Mouse (Mus musculus): ENCODE data around the gene Spc25. TPM values are rescaled to one million over a fixed set of nuclear protein-coding genes. Genes with fewer than 3 reads are reported as not detected.

Gene Spc25
- total and polyA plus RNA-seq, 3 experiments = 25.8 to 31.3 TPM; not detected in 1

DNA sequence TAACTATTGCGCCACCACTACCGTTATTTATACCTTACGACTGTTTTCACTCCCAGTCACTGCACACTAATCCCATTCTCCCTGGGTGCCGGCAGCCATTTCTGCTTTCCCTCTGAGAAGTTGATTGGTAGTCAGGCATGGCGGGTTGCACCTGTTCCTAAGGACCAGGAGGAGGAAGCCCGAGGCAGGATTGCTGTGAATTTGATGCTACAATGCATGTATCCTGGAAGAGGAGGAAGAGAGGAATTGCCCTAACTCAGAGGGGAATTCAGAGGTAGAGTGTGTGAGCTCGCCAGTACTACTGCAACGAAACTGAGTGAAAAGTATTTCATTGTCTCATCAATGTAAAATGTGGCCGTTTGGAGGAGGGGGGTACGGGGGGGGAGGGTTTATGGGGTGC is 6.7 kb upstream of the Spc25 start:
- no peak for TF ChIP-seq MEF2A (IDR thresholded peaks at IDR 0.05; ENCODE audit: extremely low read depth, insufficient replicate concordance, low read depth, low read length, poor library complexity, severe bottlenecking)
- no peak for TF ChIP-seq CHD2 (IDR thresholded peaks at IDR 0.05; ENCODE audit: low read length)
- TF ChIP-seq MAX (IDR thresholded peaks at IDR 0.05; ENCODE audit: low read length) = no peak
- TF ChIP-seq SIN3A (IDR thresholded peaks at IDR 0.05; ENCODE audit: low read length) = no peak
- no peak for TF ChIP-seq GATA1 (IDR thresholded peaks at IDR 0.05; ENCODE audit: low read depth, low read length)
- no peak for TF ChIP-seq RAD21 (IDR thresholded peaks at IDR 0.05; ENCODE audit: low read depth, low read length)
- TF ChIP-seq KAT2A (conservative IDR thresholded peaks at IDR 0.05; ENCODE audit: low read depth, low read length) = no peak
- TF ChIP-seq ZKSCAN1 (IDR thresholded peaks at IDR 0.05; ENCODE audit: low read depth, low read length) = no peak
- TF ChIP-seq MYB (IDR thresholded peaks at IDR 0.05; ENCODE audit: low read depth, low read length) = no peak
- no peak for TF ChIP-seq ZMIZ1 (IDR thresholded peaks at IDR 0.05; ENCODE audit: low read depth, low read length)
- no peak for TF ChIP-seq MYC (IDR thresholded peaks at IDR 0.05; ENCODE audit: low read depth, low read length)
- TF ChIP-seq USF1 (IDR thresholded peaks at IDR 0.05; ENCODE audit: low read depth, low read length) = no peak
- TF ChIP-seq CHD1 (IDR thresholded peaks at IDR 0.05; ENCODE audit: low read depth, low read length) = no peak
- no peak for TF ChIP-seq POLR2AphosphoS2 (IDR thresholded peaks at IDR 0.05; ENCODE audit: low read length)
- DNase-seq (ENCODE audit: low read depth, low spot score) = no peak
- no peaks in the 10 kb centered on the region for H3K79me2 ChIP-seq (ENCODE audit: control insufficient read depth, insufficient read depth, low read length, poor library complexity)
- no peaks in the 10 kb centered on the region for H3K36me3 ChIP-seq (ENCODE audit: control insufficient read depth in 1 of 2, insufficient read depth in 2 of 2, low read length in 2 of 2)
- no peaks in the 10 kb centered on the region for H3K4me1 ChIP-seq (ENCODE audit: control insufficient read depth in 1 of 2, insufficient read depth in 2 of 2, low read length in 2 of 2)
- no peaks in the 10 kb centered on the region; a peak in 1 of 4 replicates for H3K27me3 ChIP-seq (ENCODE audit: control insufficient read depth in 1 of 2, insufficient read depth in 2 of 2, low read length in 2 of 2)
- no peaks in the 10 kb centered on the region for H3K9me3 ChIP-seq (replicated peaks; ENCODE audit: insufficient read depth, low read length)
- no peak overlapping the region for H3K4me3 ChIP-seq (ENCODE audit: control insufficient read depth in 1 of 2, insufficient read depth in 1 of 2, low read depth in 2 of 2, low read length in 2 of 2)
- H3K9ac ChIP-seq (ENCODE audit: control insufficient read depth, low read depth, low read length, poor library complexity, severe bottlenecking) = no peak overlapping the region
- no peak overlapping the region for H3K27ac ChIP-seq (ENCODE audit: control insufficient read depth, low read depth, low read length)

GRCm38 (mm10) chr2:69210773-69211172 is 4.8 kb upstream of the Spc25 start, which contains the start of gene G6pc2:
TSS of gene G6pc2 (plus strand) at chr2:69211073.
- no peaks in the 10 kb centered on the region for H3K4me1 ChIP-seq (ENCODE audit: control insufficient read depth in 1 of 2, insufficient read depth in 2 of 2, low read length in 2 of 2)
- H3K9me3 ChIP-seq (replicated peaks; ENCODE audit: insufficient read depth, low read length) = no peaks in the 10 kb centered on the region
- no peak for DNase-seq (ENCODE audit: low read depth, low spot score)
- no peaks in the 10 kb centered on the region for H3K36me3 ChIP-seq (ENCODE audit: control insufficient read depth in 1 of 2, insufficient read depth in 2 of 2, low read length in 2 of 2)
- H3K79me2 ChIP-seq (ENCODE audit: control insufficient read depth, insufficient read depth, low read length, poor library complexity) = no peaks in the 10 kb centered on the region; the same call in 1 of the 2 replicates
- no peak within 1 kb of the TSS for H3K27ac ChIP-seq (ENCODE audit: control insufficient read depth, low read depth, low read length)
- no peak within 1 kb of the TSS for H3K4me3 ChIP-seq (ENCODE audit: control insufficient read depth in 1 of 2, insufficient read depth in 1 of 2, low read depth in 2 of 2, low read length in 2 of 2)
- TF ChIP-seq EP300 (IDR thresholded peaks at IDR 0.05; ENCODE audit: low read depth in 1 of 2, low read length in 2 of 2) (no peak), TAL1 (IDR thresholded peaks at IDR 0.05; ENCODE audit: low read length) (no peak), HCFC1 (IDR thresholded peaks at IDR 0.05; ENCODE audit: low read depth, low read length) (no peak), ZKSCAN1 (IDR thresholded peaks at IDR 0.05; ENCODE audit: low read depth, low read length) (no peak), ZC3H11A (IDR thresholded peaks at IDR 0.05; ENCODE audit: low read depth, low read length) (no peak), E2F4 (IDR thresholded peaks at IDR 0.05; ENCODE audit: borderline replicate concordance, low read depth, low read length) (no peak), RCOR1 (IDR thresholded peaks at IDR 0.05; ENCODE audit: low read depth, low read length) (no peak), POLR2AphosphoS2 (IDR thresholded peaks at IDR 0.05; ENCODE audit: low read length) (no peak), RAD21 (IDR thresholded peaks at IDR 0.05; ENCODE audit: low read depth, low read length) (no peak), MEF2A (IDR thresholded peaks at IDR 0.05; ENCODE audit: extremely low read depth, insufficient replicate concordance, low read depth, low read length, poor library complexity, severe bottlenecking) (no peak), SIN3A (IDR thresholded peaks at IDR 0.05; ENCODE audit: low read length) (no peak)
- H3K9ac ChIP-seq (ENCODE audit: control insufficient read depth, low read depth, low read length, poor library complexity, severe bottlenecking) = no peak within 1 kb of the TSS
- H3K27me3 ChIP-seq (ENCODE audit: control insufficient read depth in 1 of 2, insufficient read depth in 2 of 2, low read length in 2 of 2) = no peaks in the 10 kb centered on the region; a peak in 1 of 4 replicates

Measured in MEL (cell line).